Mouse (Mus musculus) lung, adult 2 months (tissue): Measurements from ENCODE around the gene Mast4.

ENCODE experiments used
- CTCF ChIP-seq: fragments of 200-500 bp; IDR thresholded peaks from 2 replicates; pipeline ENCODE4 v1.5.1; 2011; ENCODE audit warnings: mild to moderate bottlenecking, low read length, control low read depth; ENCODE audit not compliant: insufficient read depth
- POLR2A ChIP-seq: fragments of 200-500 bp; IDR thresholded peaks from 2 replicates; pipeline ENCODE4 v1.6.1; 2011; ENCODE audit warnings: low read depth, mild to moderate bottlenecking, control low read depth, low read length, borderline replicate concordance; ENCODE audit errors: extremely low read depth

GRCm38 (mm10) chr13:103302077-103302476 is 32.2 kb downstream of the Mast4 start:
- TF ChIP-seq CTCF (no peak), POLR2A (no peak)
